Mouse (Mus musculus) forebrain, embryonic 15.5 days (tissue): ENCODE measurements around the gene Slc51a. TPM values are rescaled to one million over a fixed set of nuclear protein-coding genes. Genes with fewer than 3 reads are reported as not detected.

Source experiments
- ATAC-seq: fragments of 200-750 bp; cut with Nextera tagmentation; replicated peaks from 2 replicates; pipeline ENCODE4 v1.8.0; 2017; ENCODE audit warnings: mild to moderate bottlenecking, moderate TSS enrichment, moderate library complexity
- H3K27ac ChIP-seq: fragments of 300-500 bp; sonication (generic); replicated peaks from 2 replicates; pipeline ENCODE4 v1.5.1; 2015; ENCODE audit warnings: mild to moderate bottlenecking, inconsistent platforms
- H3K27me3 ChIP-seq: fragments of 300-500 bp; sonication (generic); 2 replicates; pipeline ENCODE4 v1.6.1; 2015; ENCODE audit warnings: inconsistent platforms
- H3K36me3 ChIP-seq: fragments of 300-500 bp; sonication (generic); 2 replicates; pipeline ENCODE4 v1.6.1; 2015; ENCODE audit warnings: mild to moderate bottlenecking, inconsistent platforms
- H3K4me1 ChIP-seq: fragments of 300-500 bp; sonication (generic); 2 replicates; pipeline ENCODE4 v1.6.1; 2015; ENCODE audit warnings: inconsistent platforms
- H3K4me2 ChIP-seq: fragments of 300-500 bp; sonication (generic); replicated peaks from 2 replicates; pipeline ENCODE4 v1.6.1; 2015; ENCODE audit warnings: mild to moderate bottlenecking, inconsistent platforms
- H3K4me3 ChIP-seq: fragments of 300-500 bp; sonication (generic); 2 replicates; pipeline ENCODE4 v1.5.1; 2015; ENCODE audit warnings: mild to moderate bottlenecking, inconsistent platforms
- H3K9ac ChIP-seq: fragments of 300-500 bp; sonication (generic); replicated peaks from 2 replicates; pipeline ENCODE4 v1.6.1; 2015; ENCODE audit warnings: mild to moderate bottlenecking, inconsistent platforms
- H3K9me3 ChIP-seq: fragments of 300-500 bp; sonication (generic); 2 replicates; pipeline ENCODE4 v1.6.1; 2016; ENCODE audit warnings: inconsistent platforms
- WGBS: fragments of 180-500 bp; shearing (Covaris S2); methylation state at CpG from one replicate; pipeline ENCODE4 v1.1.7; 2015; ENCODE audit warnings: mixed read lengths; 5-methylcytosine and 5-hydroxymethylcytosine counted together
- polyA plus RNA-seq: library from polyadenylated mRNA; unstranded; fragments of >200 nt; fragmentation: Nextera tagmentation; extraction: Ambion mirVana; gene quantifications from 2 replicates; pipeline ENCODE4 v1.2.1, GENCODE M21; 2015

Gene Slc51a
- polyA plus RNA-seq, 1 experiment from 2014 or later: 0.29 TPM

DNA sequence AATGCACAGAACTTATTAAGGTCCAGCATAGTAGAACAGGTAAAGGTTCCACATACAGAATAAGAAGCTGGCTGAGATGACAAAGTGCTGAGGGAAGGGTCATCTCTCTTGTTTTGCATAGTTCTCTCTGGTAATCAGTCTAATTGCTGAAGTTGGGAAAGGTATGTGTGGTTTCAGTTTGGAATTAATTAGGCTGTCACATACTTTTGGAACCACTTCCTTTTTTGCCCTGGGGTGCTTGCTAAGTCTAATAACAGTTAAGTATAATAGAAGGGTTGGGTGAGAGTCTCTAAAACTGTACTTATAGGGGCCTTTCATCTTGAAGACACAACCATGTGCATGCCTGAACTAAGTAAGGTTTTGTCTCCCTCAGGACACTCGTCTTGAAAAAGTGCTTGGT, 51.0 kb downstream of the Slc51a start:
- peaks cover 10% of the 10 kb centered on the region for H3K4me1 ChIP-seq
- H3K9me3 ChIP-seq: no peaks in the 10 kb centered on the region
- H3K27me3 ChIP-seq: no peaks in the 10 kb centered on the region
- no peak overlapping the region for H3K4me2 ChIP-seq
- H3K9ac ChIP-seq: no peak overlapping the region
- no peak for ATAC-seq
- H3K27ac ChIP-seq: no peak overlapping the region
- H3K36me3 ChIP-seq: peaks cover 5% of the 10 kb centered on the region; the same call in 1 of the 2 replicates
- H3K4me3 ChIP-seq: no peak overlapping the region
- WGBS: 78% methylated on average over 1 of the region's 1 CpGs

GRCm38 (mm10) chr16:32434691-32435090, 53.0 kb downstream of the Slc51a start:
- H3K27me3 ChIP-seq: no peaks in the 10 kb centered on the region
- peaks cover 19% of the 10 kb centered on the region for H3K4me1 ChIP-seq
- no peak overlapping the region for H3K4me2 ChIP-seq
- H3K36me3 ChIP-seq: 0 out of 2 replicates have a peak, but pooled peaks cover under 1% of the 10 kb centered on the region
- H3K9me3 ChIP-seq: no peaks in the 10 kb centered on the region
- H3K27ac ChIP-seq: no peak overlapping the region
- ATAC-seq: no peak
- H3K4me3 ChIP-seq: no peak overlapping the region
- H3K9ac ChIP-seq: no peak overlapping the region

GRCm38 (mm10) chr16:32434066-32434465, 53.6 kb downstream of the Slc51a start:
- H3K4me3 ChIP-seq: no peak overlapping the region
- no peak overlapping the region for H3K4me2 ChIP-seq
- no peak overlapping the region for H3K9ac ChIP-seq
- peaks cover 24% of the 10 kb centered on the region for H3K4me1 ChIP-seq
- no peak for ATAC-seq
- H3K27me3 ChIP-seq: no peaks in the 10 kb centered on the region
- H3K36me3 ChIP-seq: no peaks in the 10 kb centered on the region
- H3K9me3 ChIP-seq: no peaks in the 10 kb centered on the region
- WGBS: 56% methylated on average over 6 of the region's 6 CpGs
- no peak overlapping the region for H3K27ac ChIP-seq

DNA sequence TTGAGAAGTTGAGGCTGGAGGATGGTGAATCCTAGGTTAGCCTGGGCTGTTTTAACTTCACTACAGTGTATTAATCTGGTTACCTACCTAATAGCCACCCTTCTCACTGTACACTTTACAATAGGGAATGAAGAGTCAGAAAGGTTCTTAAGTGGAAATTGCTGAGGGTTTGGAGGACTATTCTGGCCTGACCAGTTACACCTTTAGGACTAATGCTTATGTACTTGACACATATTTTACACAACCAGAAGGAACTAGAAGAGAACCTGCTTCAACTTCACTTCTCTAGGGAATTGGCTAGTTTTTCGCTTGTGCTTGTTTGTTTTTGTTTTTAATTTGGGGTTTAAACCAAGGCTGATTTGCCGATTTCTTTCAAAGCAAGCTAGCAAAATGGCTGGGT, 54.5 kb downstream of the Slc51a start:
- Histone ChIP-seq H3K4me2 (no peak overlapping the region), H3K36me3 (no peaks in the 10 kb centered on the region), H3K27ac (no peak overlapping the region), H3K9ac (no peak overlapping the region), H3K27me3 (no peaks in the 10 kb centered on the region), H3K9me3 (no peaks in the 10 kb centered on the region), H3K4me1 (peaks cover 24% of the 10 kb centered on the region), H3K4me3 (no peak overlapping the region)
- ATAC-seq: no peak
- WGBS: 89% methylated on average over 2 of the region's 2 CpGs

DNA sequence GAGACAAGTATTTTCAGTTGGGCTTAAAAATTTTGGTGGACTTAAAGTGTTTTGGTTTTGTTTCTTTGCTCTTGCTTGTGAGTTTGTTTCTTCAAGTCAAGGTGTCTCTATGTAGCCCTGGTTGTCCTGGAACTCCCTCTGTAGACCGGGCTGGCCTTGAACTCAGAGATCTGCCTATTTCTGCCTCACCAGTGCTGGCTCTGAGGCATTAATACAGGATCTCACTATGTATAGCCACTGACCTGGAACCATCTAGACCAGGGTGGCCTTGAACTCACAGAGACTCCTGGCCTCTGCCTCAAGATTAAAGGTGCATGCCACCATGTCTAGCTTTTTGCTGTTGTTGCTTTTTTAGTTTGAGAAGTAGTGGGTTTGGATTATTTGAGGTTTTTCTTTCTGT, 55.8 kb downstream of the Slc51a start:
- H3K9me3 ChIP-seq: no peaks in the 10 kb centered on the region
- 90% methylated on average over 1 of the region's 1 CpGs for WGBS

DNA sequence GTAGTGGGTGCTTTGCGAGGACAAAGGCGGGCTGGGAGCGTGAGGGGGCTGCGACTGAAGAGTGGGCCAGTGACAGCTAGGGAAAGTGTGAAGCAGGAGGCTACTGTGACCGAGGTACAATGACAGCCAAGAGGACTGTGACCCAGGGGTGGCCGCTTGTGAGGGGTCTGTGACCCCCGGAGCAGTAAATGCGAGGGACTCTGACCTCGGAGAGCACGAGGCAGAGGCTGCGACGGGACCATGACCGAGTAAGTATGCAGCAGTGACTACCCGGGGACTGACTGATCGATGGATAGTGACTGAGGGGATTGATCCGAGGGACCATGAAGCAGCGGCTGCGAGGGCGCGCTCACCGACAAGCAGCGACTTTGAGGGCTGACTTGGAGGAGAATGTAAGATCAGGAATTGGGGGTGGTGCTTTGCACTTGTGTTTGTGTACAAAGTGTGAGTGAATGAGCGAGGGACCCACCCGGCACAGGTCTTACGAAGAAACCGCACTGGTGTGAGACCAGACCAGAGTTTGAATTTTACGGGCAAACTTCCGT, 56.6 kb downstream of the Slc51a start:
- H3K27ac ChIP-seq: peak overlapping the region; percentile 88
- no peaks in the 10 kb centered on the region for H3K9me3 ChIP-seq
- peak overlapping the region; percentile 69 for H3K4me2 ChIP-seq
- H3K4me3 ChIP-seq: peak overlapping the region; percentile 83
- peaks cover 24% of the 10 kb centered on the region for H3K4me1 ChIP-seq
- H3K36me3 ChIP-seq: no peaks in the 10 kb centered on the region
- H3K9ac ChIP-seq: peak overlapping the region; percentile 89
- peak; percentile 69 for ATAC-seq
- H3K27me3 ChIP-seq: no peaks in the 10 kb centered on the region
- 1% methylated on average over 28 of the region's 28 CpGs for WGBS

More for the DNA sequence above, 55.8 kb downstream of the Slc51a start:
- peaks cover 24% of the 10 kb centered on the region for H3K4me1 ChIP-seq
- peak overlapping the region; percentile 69 for H3K4me2 ChIP-seq
- H3K4me3 ChIP-seq: peak overlapping the region; percentile 83; the same call in 1 of the 2 replicates
- H3K27ac ChIP-seq: no peak overlapping the region
- H3K36me3 ChIP-seq: no peaks in the 10 kb centered on the region
- no peak for ATAC-seq
- no peaks in the 10 kb centered on the region for H3K27me3 ChIP-seq
- no peak overlapping the region for H3K9ac ChIP-seq

DNA sequence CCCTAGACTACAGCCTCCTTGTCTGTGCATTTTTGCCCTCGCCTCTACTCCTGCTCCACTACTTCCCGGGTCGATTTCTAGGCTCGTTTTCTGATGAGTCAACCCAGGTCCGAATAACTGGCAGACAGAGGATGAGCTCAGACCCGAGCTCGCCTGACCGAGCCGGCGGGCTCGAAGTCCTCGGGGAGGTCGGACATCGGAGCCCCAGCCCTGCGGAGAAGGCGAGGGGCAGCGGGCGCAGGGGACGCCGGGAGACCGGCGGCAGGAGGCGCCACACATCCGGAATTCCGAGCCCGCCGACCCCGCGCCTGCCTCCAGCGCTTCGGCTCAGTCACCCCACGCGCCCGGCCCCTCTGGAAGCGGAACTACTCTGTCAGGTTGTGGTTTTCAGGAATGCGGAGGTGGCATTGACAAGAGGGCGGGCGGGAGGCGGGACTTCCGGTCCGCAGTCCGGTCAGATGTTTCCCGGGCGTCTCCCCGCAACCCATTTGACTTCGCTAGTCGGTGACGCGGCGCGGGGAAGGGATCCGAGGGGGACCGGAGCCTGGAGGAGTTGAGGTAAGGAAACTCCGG, 57.1 kb downstream of the Slc51a start, which contains the start of gene Pcyt1a:
Pcyt1a (plus strand) TSS at position 448 of the 573 bp plus-strand sequence.
- peak; percentile 98 for ATAC-seq
- WGBS: under 1% methylated on average over 54 of the region's 54 CpGs
- peak within 1 kb of the TSS; percentile 89 for H3K9ac ChIP-seq
- H3K4me1 ChIP-seq: peaks cover 24% of the 10 kb centered on the region
- no peaks in the 10 kb centered on the region for H3K9me3 ChIP-seq
- no peaks in the 10 kb centered on the region for H3K27me3 ChIP-seq
- no peaks in the 10 kb centered on the region for H3K36me3 ChIP-seq
- peak within 1 kb of the TSS; percentile 83 for H3K4me3 ChIP-seq
- peak within 1 kb of the TSS; percentile 69 for H3K4me2 ChIP-seq
- H3K27ac ChIP-seq: peak within 1 kb of the TSS; percentile 88

DNA sequence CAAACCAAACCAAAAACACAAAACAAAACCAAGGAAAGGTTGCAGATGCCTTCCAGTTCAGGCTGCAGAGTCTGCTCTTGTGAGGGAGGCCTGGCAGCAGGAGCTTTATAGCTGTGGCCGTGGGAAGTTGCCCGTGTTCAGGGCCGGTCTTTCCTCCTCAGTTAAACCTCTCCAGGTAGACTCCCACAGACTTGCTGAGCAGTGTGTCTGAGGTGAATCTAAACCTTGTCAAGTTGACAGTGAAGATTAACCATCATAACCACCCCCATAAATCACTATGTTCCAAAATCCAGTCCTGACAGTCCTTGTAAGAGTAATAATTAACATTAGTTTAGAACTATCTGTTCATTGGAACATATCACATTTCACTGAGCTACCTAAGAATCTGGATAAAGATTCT, 60.2 kb downstream of the Slc51a start:
- Histone ChIP-seq H3K27me3 (no peaks in the 10 kb centered on the region), H3K9ac (no peak overlapping the region), H3K4me3 (no peak overlapping the region), H3K4me2 (no peak overlapping the region), H3K4me1 (peaks cover 23% of the 10 kb centered on the region), H3K9me3 (no peaks in the 10 kb centered on the region), H3K36me3 (no peaks in the 10 kb centered on the region), H3K27ac (no peak overlapping the region)
- WGBS: 91% methylated on average over 3 of the region's 3 CpGs
- no peak for ATAC-seq

Other genes starting within 250 kb of the Slc51a start
- gene Fbxo45, start 240.7 kb downstream of the Slc51a start, polyA plus RNA-seq: 20.2 and 22.8 TPM in 2 replicates
- gene Wdr53, start 240.7 kb downstream of the Slc51a start, polyA plus RNA-seq: 16.6 and 17.4 TPM in 2 replicates
- gene Smco1, start 216.4 kb downstream of the Slc51a start, polyA plus RNA-seq: not detected in 2 replicates
- gene Rnf168, start 210.4 kb downstream of the Slc51a start, polyA plus RNA-seq: 35.9 and 36.0 TPM in 2 replicates
- 26.2 and 26.7 TPM in 2 replicates for gene Ubxn7, start 155.6 kb downstream of the Slc51a start, polyA plus RNA-seq
- gene Tm4sf19, start 87.4 kb downstream of the Slc51a start, polyA plus RNA-seq: not detected in 2 replicates
- gene Tctex1d2, start 68.2 kb downstream of the Slc51a start, polyA plus RNA-seq: 33.8 and 34.2 TPM in 2 replicates
- 47.4 and 47.6 TPM in 2 replicates for gene Pcyt1a, start 57.0 kb downstream of the Slc51a start, polyA plus RNA-seq
- gene Zdhhc19, start 8.4 kb upstream of the Slc51a start, polyA plus RNA-seq: not detected in 2 replicates
- 28.3 and 33.1 TPM in 2 replicates for gene Tfrc, start 121.0 kb upstream of the Slc51a start, polyA plus RNA-seq
- 16.0 and 20.4 TPM in 2 replicates for gene Tnk2, start 156.0 kb upstream of the Slc51a start, polyA plus RNA-seq
- not detected in 2 replicates for gene Muc4, start 248.0 kb upstream of the Slc51a start, polyA plus RNA-seq